Mouse (Mus musculus) cerebellum, adult 2 months (tissue): Measurements from ENCODE around the gene Commd7.

ENCODE experiments used
- CTCF ChIP-seq: fragments of 200-500 bp; IDR thresholded peaks from 2 replicates; pipeline ENCODE4 v1.5.1; 2011; ENCODE audit warnings: low read depth, mild to moderate bottlenecking, control low read depth, low read length, moderate library complexity, borderline replicate concordance; ENCODE audit not compliant: insufficient read depth
- POLR2A ChIP-seq: fragments of 200-500 bp; IDR thresholded peaks from 2 replicates; pipeline ENCODE4 v1.6.1; 2011; ENCODE audit warnings: low read length, control low read depth, borderline replicate concordance; ENCODE audit not compliant: insufficient read depth

- TF ChIP-seq CTCF = no peak
- no peak for TF ChIP-seq POLR2A
These were observed 44.4 kb upstream of the Commd7 start for GRCm38 (mm10) chr2:153676944-153677343.
